Mouse (Mus musculus): Measurements from ENCODE around the gene Gm20388. TPM values are rescaled to one million over a fixed set of nuclear protein-coding genes. Genes with fewer than 3 reads are reported as not detected.

Gene Gm20388
- polyA plus RNA-seq, 1 experiment: 28.1 TPM

DNA sequence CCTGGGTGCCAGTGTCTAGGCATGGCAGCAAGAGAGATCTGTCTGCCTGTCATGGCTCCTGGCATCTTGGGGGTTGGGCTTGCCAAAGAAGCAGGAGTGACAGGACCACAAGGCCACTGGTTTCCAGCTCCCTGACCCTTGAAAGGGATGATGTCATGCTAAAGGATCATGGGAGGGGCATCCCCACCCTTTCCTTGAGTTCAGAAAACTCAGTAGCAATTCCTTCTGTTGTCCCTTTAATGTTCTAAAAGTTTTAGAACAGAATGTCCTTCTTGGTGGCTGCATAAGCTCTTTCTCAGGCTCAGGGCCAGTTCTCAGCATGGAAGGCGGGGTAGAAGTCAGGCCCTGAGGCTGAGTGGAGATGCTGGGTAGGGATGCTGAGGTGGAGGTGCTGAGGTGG, 262.6 kb downstream of the Gm20388 start:
- Histone ChIP-seq H3K9ac (ENCODE audit: low read depth, poor library complexity, severe bottlenecking) (no peak overlapping the region), H3K27me3 (ENCODE audit: control insufficient read depth, insufficient read depth, low read length, poor library complexity, severe bottlenecking) (no peaks in the 10 kb centered on the region), H3K4me3 (ENCODE audit: low read depth, low read length) (no peak overlapping the region), H3K9me3 (replicated peaks; ENCODE audit: control insufficient read depth, insufficient read depth, low read length, poor library complexity, severe bottlenecking) (no peaks in the 10 kb centered on the region), H3K4me1 (ENCODE audit: control insufficient read depth, insufficient read depth, low read length) (peaks cover 3% of the 10 kb centered on the region), H3K27ac (ENCODE audit: insufficient read depth, low read length) (no peak overlapping the region), H3K36me3 (ENCODE audit: control insufficient read depth, insufficient read depth, low read length, poor library complexity, severe bottlenecking) (no peaks in the 10 kb centered on the region)
- TF ChIP-seq EP300 (IDR thresholded peaks at IDR 0.05; ENCODE audit: insufficient read depth, low read depth, low read length): no peak
- no peak for TF ChIP-seq CTCF (IDR thresholded peaks at IDR 0.05; ENCODE audit: low read depth, low read length)
- TF ChIP-seq POLR2A (IDR thresholded peaks at IDR 0.05; ENCODE audit: insufficient read depth, low read length): no peak

DNA sequence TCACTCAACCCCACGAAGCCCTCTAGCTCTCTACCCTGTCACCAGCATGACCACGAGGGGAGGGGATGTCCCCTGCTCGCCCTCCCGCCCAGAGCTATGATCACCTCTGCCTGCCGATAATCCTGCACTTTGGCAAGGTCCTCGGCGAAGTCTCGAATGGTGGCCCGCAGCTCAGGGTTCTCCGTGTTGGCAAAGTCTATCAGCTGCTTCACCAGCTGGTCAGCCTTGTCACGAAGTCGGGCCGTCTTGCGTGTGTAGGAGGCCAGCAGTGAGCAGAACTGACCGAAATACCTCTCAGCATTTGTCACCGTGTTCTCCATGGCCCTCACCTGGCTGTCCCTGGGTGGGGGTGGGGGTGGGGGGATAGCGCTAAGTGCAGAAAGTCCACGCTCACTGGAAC, 264.0 kb downstream of the Gm20388 start:
- H3K36me3 ChIP-seq (ENCODE audit: control insufficient read depth, insufficient read depth, low read length, poor library complexity, severe bottlenecking): no peaks in the 10 kb centered on the region
- peaks cover 3% of the 10 kb centered on the region for H3K4me1 ChIP-seq (ENCODE audit: control insufficient read depth, insufficient read depth, low read length)
- H3K27ac ChIP-seq (ENCODE audit: insufficient read depth, low read length): no peak overlapping the region
- H3K27me3 ChIP-seq (ENCODE audit: control insufficient read depth, insufficient read depth, low read length, poor library complexity, severe bottlenecking): no peaks in the 10 kb centered on the region
- no peaks in the 10 kb centered on the region for H3K9me3 ChIP-seq (replicated peaks; ENCODE audit: control insufficient read depth, insufficient read depth, low read length, poor library complexity, severe bottlenecking)
- TF ChIP-seq POLR2A (IDR thresholded peaks at IDR 0.05; ENCODE audit: insufficient read depth, low read length) (no peak), CTCF (IDR thresholded peaks at IDR 0.05; ENCODE audit: low read depth, low read length) (no peak), EP300 (IDR thresholded peaks at IDR 0.05; ENCODE audit: insufficient read depth, low read depth, low read length) (no peak)
- H3K4me3 ChIP-seq (ENCODE audit: low read depth, low read length): no peak overlapping the region
- H3K9ac ChIP-seq (ENCODE audit: low read depth, poor library complexity, severe bottlenecking): no peak overlapping the region

DNA sequence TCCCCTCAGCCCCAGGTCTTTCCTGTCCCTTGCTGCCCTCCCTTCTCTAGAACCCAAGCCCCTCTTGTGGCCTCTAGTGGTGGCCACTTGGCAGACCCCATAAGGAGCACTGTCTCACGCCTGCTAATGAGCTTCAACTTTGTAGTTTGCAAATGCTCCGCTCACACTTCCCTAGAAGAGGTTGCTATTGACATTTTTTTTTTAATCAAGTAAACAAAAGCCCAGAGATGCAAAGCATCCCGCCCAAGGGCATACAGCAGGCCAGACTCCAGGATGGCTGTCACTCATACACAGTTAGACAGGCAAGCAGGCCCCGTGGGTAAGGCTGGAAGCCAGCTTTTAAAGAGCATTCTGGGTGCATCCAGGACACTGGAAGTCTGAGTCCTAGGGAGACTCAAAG, 266.0 kb downstream of the Gm20388 start:
- Histone ChIP-seq H3K9me3 (replicated peaks; ENCODE audit: control insufficient read depth, insufficient read depth, low read length, poor library complexity, severe bottlenecking) (no peaks in the 10 kb centered on the region), H3K36me3 (ENCODE audit: control insufficient read depth, insufficient read depth, low read length, poor library complexity, severe bottlenecking) (no peaks in the 10 kb centered on the region), H3K4me3 (ENCODE audit: low read depth, low read length) (no peak overlapping the region), H3K9ac (ENCODE audit: low read depth, poor library complexity, severe bottlenecking) (no peak overlapping the region), H3K27ac (ENCODE audit: insufficient read depth, low read length) (no peak overlapping the region), H3K4me1 (ENCODE audit: control insufficient read depth, insufficient read depth, low read length) (peaks cover 3% of the 10 kb centered on the region), H3K27me3 (ENCODE audit: control insufficient read depth, insufficient read depth, low read length, poor library complexity, severe bottlenecking) (no peaks in the 10 kb centered on the region)
- no peak for TF ChIP-seq POLR2A (IDR thresholded peaks at IDR 0.05; ENCODE audit: insufficient read depth, low read length)
- TF ChIP-seq EP300 (IDR thresholded peaks at IDR 0.05; ENCODE audit: insufficient read depth, low read depth, low read length): no peak
- no peak for TF ChIP-seq CTCF (IDR thresholded peaks at IDR 0.05; ENCODE audit: low read depth, low read length)

DNA sequence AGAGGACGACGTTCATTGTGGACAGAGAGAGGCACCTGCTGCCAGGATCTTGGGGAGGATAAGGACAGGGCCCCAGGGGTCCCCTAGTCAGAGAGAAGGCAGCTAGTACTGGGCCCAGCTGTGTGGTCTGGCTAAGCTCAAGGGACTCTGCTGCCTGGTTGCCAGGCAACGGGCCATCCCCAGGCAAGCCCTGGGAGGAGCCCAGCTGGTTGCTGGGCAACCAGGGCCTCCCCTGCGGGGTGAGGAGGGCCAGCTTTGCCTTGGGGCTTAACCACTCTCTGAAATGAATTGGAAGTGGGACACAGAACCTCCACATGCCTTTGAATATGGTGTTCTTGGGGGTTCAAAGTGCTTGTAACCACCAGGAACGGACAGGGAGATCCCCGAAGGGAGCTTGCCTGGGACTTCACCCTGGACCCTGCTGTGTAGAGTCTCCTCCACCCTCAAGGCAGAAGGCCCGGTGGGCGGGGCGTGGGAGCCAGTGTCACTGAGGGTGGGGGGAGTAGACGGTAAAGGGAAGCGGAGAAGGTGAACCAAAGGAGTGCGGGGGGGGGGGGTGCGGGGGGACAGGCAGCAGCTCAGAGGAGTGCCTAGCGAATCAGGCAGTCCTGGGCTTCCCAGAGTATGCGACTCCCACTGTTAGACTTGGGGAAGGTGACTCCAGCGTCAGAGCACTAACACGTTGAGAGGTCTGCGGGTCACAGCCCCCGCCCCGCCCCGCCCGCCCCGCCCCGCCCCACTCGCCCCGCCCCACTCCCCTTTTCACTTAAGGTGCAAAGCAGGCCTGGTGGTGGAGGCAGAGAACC, 266.9 kb downstream of the Gm20388 start, which contains the start of gene Fam92b:
Gene Fam92b, minus strand, starts transcription at position 149 of the 806 bp plus-strand sequence.
- no peak within 1 kb of the TSS for H3K9ac ChIP-seq (ENCODE audit: low read depth, poor library complexity, severe bottlenecking)
- peak within 1 kb of the TSS; percentile 19; the same call in 1 of the 2 replicates for H3K4me3 ChIP-seq (ENCODE audit: low read depth, low read length)
- no peaks in the 10 kb centered on the region for H3K9me3 ChIP-seq (replicated peaks; ENCODE audit: control insufficient read depth, insufficient read depth, low read length, poor library complexity, severe bottlenecking)
- H3K27ac ChIP-seq (ENCODE audit: insufficient read depth, low read length): 0 out of 2 replicates have a peak within 1 kb of the TSS, but pooled peaks have one; percentile 33
- TF ChIP-seq CTCF (IDR thresholded peaks at IDR 0.05; ENCODE audit: low read depth, low read length) (no peak), POLR2A (IDR thresholded peaks at IDR 0.05; ENCODE audit: insufficient read depth, low read length) (no peak), EP300 (IDR thresholded peaks at IDR 0.05; ENCODE audit: insufficient read depth, low read depth, low read length) (0 out of 2 replicates have a peak, but pooled peaks have one; percentile 29)
- H3K36me3 ChIP-seq (ENCODE audit: control insufficient read depth, insufficient read depth, low read length, poor library complexity, severe bottlenecking): no peaks in the 10 kb centered on the region
- H3K27me3 ChIP-seq (ENCODE audit: control insufficient read depth, insufficient read depth, low read length, poor library complexity, severe bottlenecking): no peaks in the 10 kb centered on the region
- H3K4me1 ChIP-seq (ENCODE audit: control insufficient read depth, insufficient read depth, low read length): peaks cover 3% of the 10 kb centered on the region

DNA sequence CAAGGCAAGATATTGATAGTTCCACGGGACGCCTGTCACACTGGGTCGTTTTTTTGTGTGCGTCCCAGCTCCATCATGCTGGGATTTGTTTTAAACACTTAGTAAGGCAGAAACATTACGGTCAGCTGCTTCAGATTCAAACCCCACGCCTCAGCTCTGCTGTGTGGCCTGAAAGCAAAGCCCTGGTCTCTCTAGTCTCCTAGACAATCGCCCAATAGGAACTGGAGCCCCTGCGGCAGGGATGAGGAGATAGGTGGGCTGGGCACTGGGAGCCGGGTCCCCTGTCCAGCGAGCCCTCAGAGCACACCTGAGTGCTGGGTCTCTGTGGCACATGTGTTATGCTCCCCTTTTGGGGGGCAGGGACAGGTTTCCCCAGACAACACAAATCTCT, 267.5 kb downstream of the Gm20388 start:
- Histone ChIP-seq H3K9me3 (replicated peaks; ENCODE audit: control insufficient read depth, insufficient read depth, low read length, poor library complexity, severe bottlenecking) (no peaks in the 10 kb centered on the region), H3K4me3 (ENCODE audit: low read depth, low read length) (no peak overlapping the region), H3K9ac (ENCODE audit: low read depth, poor library complexity, severe bottlenecking) (no peak overlapping the region), H3K36me3 (ENCODE audit: control insufficient read depth, insufficient read depth, low read length, poor library complexity, severe bottlenecking) (no peaks in the 10 kb centered on the region), H3K27ac (ENCODE audit: insufficient read depth, low read length) (no peak overlapping the region), H3K4me1 (ENCODE audit: control insufficient read depth, insufficient read depth, low read length) (peaks cover 3% of the 10 kb centered on the region), H3K27me3 (ENCODE audit: control insufficient read depth, insufficient read depth, low read length, poor library complexity, severe bottlenecking) (no peaks in the 10 kb centered on the region)
- TF ChIP-seq CTCF (IDR thresholded peaks at IDR 0.05; ENCODE audit: low read depth, low read length) (no peak), POLR2A (IDR thresholded peaks at IDR 0.05; ENCODE audit: insufficient read depth, low read length) (no peak), EP300 (IDR thresholded peaks at IDR 0.05; ENCODE audit: insufficient read depth, low read depth, low read length) (no peak)

DNA sequence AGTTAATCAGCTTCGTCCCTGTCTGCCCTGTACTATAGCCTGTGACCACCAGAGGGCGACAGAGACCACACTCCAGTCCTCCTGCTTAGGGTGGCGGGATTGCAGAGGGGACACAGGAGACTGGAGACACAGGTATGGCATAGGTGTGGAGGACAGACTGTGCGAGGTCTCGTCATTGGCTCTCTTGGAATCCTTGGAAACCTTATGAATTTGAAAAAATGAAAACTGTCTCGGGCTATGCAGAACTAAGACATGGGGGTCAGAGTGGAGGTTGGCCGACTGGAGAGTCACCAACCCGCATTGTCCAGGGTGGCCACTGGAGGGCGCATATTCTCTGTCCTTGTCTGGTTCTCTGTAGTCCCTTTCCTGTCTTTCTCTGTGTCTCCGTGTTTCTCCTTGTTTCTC, 268.4 kb downstream of the Gm20388 start:
- peak overlapping the region; percentile 9; the same call in 1 of the 2 replicates for H3K4me3 ChIP-seq (ENCODE audit: low read depth, low read length)
- peaks cover 3% of the 10 kb centered on the region for H3K4me1 ChIP-seq (ENCODE audit: control insufficient read depth, insufficient read depth, low read length)
- H3K27ac ChIP-seq (ENCODE audit: insufficient read depth, low read length): no peak overlapping the region

More for the DNA sequence above, 268.4 kb downstream of the Gm20388 start:
- Histone ChIP-seq H3K27me3 (ENCODE audit: control insufficient read depth, insufficient read depth, low read length, poor library complexity, severe bottlenecking) (no peaks in the 10 kb centered on the region), H3K36me3 (ENCODE audit: control insufficient read depth, insufficient read depth, low read length, poor library complexity, severe bottlenecking) (no peaks in the 10 kb centered on the region), H3K9me3 (replicated peaks; ENCODE audit: control insufficient read depth, insufficient read depth, low read length, poor library complexity, severe bottlenecking) (no peaks in the 10 kb centered on the region), H3K9ac (ENCODE audit: low read depth, poor library complexity, severe bottlenecking) (no peak overlapping the region)
- TF ChIP-seq POLR2A (IDR thresholded peaks at IDR 0.05; ENCODE audit: insufficient read depth, low read length) (no peak), CTCF (IDR thresholded peaks at IDR 0.05; ENCODE audit: low read depth, low read length) (peak; percentile 94), EP300 (IDR thresholded peaks at IDR 0.05; ENCODE audit: insufficient read depth, low read depth, low read length) (0 out of 2 replicates have a peak, but pooled peaks have one; percentile 28)

Data from ES-Bruce4 (cell line).